Mouse (Mus musculus): ENCODE data around the gene Foxp2. TPM values are rescaled to one million over a fixed set of nuclear protein-coding genes. Genes with fewer than 3 reads are reported as not detected.

Foxp2 gene
- total and polyA plus RNA-seq, 2 experiments from 2014 or later, result 37.2 to 50.8 TPM

DNA sequence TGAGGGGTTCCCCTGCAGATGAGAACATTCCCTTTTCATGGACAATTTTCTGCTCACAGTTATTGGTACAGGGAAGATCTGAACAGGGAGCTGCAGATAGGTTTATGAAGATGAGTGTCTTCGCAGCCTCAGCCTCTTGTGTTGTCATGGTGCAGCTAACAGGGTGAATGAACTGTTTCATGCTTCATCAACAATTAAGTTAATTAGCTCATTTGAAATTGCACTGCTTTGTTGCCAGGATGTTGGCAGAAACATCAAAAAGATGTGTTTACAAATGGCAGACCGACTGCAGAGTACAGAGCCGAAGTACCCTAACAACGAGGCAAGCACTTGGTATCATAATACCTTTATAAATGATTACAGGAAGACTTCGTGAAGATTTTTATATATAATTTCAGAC, 496.3 kb downstream of the Foxp2 start:
- TF ChIP-seq CTCF (IDR thresholded peaks at IDR 0.05; ENCODE audit: low read depth), result no peak
- DNase-seq (peak; percentile 64), ATAC-seq (peak; percentile 71)
- WGBS, result 11% methylated on average over 5 of the region's 5 CpGs
- H3K27me3 ChIP-seq (ENCODE audit: insufficient read depth, low read length), result no peaks in the 10 kb centered on the region; the same call in 1 of the 2 replicates
- H3K4me3 ChIP-seq (ENCODE audit: low read depth, low read length), result no peak overlapping the region
- H3K9me3 ChIP-seq (ENCODE audit: low read length), result no peaks in the 10 kb centered on the region
- no peak overlapping the region for H3K27ac ChIP-seq (ENCODE audit: low read depth, low read length)
- H3K9ac ChIP-seq, result no peak overlapping the region
- H3K36me3 ChIP-seq (ENCODE audit: insufficient read depth), result no peaks in the 10 kb centered on the region
- no peak overlapping the region for H3K4me2 ChIP-seq (ENCODE audit: low read depth)
- H3K4me1 ChIP-seq (ENCODE audit: insufficient read depth), result no peaks in the 10 kb centered on the region

DNA sequence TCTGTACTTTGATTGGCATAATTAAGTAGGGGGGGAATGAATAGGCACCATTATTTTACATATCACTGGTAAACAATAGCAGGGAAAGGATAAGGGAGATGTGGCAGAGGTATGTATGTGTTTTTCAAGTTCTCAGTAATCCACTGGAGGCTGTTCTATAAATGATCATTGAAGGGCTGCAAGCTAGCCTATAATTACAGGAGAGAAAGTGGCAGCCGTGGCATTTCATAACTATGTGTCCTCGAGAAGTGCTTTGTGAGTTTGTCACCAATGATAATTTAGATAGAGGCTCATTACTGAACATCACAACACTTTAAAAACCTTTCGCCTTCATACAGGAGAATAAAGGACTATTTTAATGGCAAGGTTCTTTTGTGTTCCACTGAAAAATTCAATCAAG, 500.0 kb downstream of the Foxp2 start:
- ATAC-seq, result peak; percentile 36; the same call in 1 of the 2 replicates
- Histone ChIP-seq H3K9me3 (ENCODE audit: low read length) (no peaks in the 10 kb centered on the region), H3K36me3 (ENCODE audit: insufficient read depth) (no peaks in the 10 kb centered on the region), H3K9ac (no peak overlapping the region), H3K27me3 (ENCODE audit: insufficient read depth, low read length) (no peaks in the 10 kb centered on the region; the same call in 1 of the 2 replicates), H3K4me1 (ENCODE audit: insufficient read depth) (no peaks in the 10 kb centered on the region), H3K27ac (ENCODE audit: low read depth, low read length) (no peak overlapping the region), H3K4me2 (ENCODE audit: low read depth) (no peak overlapping the region), H3K4me3 (ENCODE audit: low read depth, low read length) (no peak overlapping the region)
- 32% methylated on average over 3 of the region's 3 CpGs for WGBS
- DNase-seq, result no peak
- TF ChIP-seq CTCF (IDR thresholded peaks at IDR 0.05; ENCODE audit: low read depth), result no peak

- Histone ChIP-seq H3K36me3 (ENCODE audit: insufficient read depth) (no peaks in the 10 kb centered on the region), H3K27ac (ENCODE audit: low read depth, low read length) (no peak overlapping the region), H3K4me2 (ENCODE audit: low read depth) (no peak overlapping the region), H3K4me3 (ENCODE audit: low read depth, low read length) (no peak overlapping the region), H3K27me3 (ENCODE audit: insufficient read depth, low read length) (no peaks in the 10 kb centered on the region; the same call in 1 of the 2 replicates), H3K9ac (no peak overlapping the region), H3K9me3 (ENCODE audit: low read length) (no peaks in the 10 kb centered on the region), H3K4me1 (ENCODE audit: insufficient read depth) (no peaks in the 10 kb centered on the region)
- 39% methylated on average over 4 of the region's 4 CpGs for WGBS
- ATAC-seq (no peak), DNase-seq (no peak)
- TF ChIP-seq CTCF (IDR thresholded peaks at IDR 0.05; ENCODE audit: low read depth), result no peak
Measured at GRCm38 (mm10) chr6:15402026-15402425, 500.9 kb downstream of the Foxp2 start.

DNA sequence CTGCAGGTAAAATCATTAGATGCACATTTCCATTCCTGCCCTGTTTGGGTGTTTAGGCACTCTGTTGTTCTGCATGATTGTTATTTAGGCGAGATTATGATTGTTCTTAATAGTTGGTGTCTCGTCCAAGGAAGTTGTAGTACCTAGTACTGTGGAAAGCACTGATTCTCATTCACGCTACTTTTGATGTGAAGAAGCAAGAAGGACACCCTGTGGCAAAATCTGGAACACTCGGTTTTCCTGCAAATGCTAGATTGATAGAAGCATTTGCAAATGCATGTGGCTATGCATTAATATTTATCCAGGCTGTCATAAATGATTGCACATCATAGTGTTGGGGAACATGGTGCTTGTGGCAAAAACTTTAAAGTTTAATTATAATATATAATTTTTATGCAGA, 514.0 kb downstream of the Foxp2 start:
- peak; percentile 60 for DNase-seq
- ATAC-seq, result no peak
- 20% methylated on average over 4 of the region's 4 CpGs for WGBS

DNA sequence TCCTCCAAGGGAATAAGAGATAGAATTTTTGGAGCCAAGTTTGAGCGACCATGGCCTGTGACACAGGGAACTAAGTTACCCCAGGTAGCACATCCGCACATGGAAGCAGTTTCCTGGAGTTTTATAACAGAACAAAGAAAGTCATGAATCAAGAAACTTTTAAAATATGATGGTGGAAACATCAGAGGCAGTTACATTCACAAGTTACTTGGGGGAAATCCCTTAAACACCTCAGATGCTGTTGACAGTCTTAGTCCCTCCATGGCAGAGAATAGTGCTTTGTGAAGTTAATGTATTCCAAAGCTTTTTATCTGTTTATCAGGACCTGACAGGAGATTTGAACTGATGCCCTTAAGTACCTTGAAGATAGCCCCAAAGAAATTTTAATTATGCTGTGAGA, 558.6 kb downstream of the Foxp2 start:
- WGBS, result 91% methylated on average over 2 of the region's 2 CpGs
- no peak for TF ChIP-seq CTCF (IDR thresholded peaks at IDR 0.05; ENCODE audit: low read depth)
- Histone ChIP-seq H3K4me2 (ENCODE audit: low read depth) (no peak overlapping the region), H3K9ac (no peak overlapping the region), H3K27ac (ENCODE audit: low read depth, low read length) (no peak overlapping the region), H3K4me3 (ENCODE audit: low read depth, low read length) (no peak overlapping the region), H3K27me3 (ENCODE audit: insufficient read depth, low read length) (no peaks in the 10 kb centered on the region), H3K9me3 (ENCODE audit: low read length) (no peaks in the 10 kb centered on the region), H3K36me3 (ENCODE audit: insufficient read depth) (no peaks in the 10 kb centered on the region), H3K4me1 (ENCODE audit: insufficient read depth) (no peaks in the 10 kb centered on the region)
- ATAC-seq (no peak), DNase-seq (no peak)

More for the DNA sequence above, 514.0 kb downstream of the Foxp2 start:
- Histone ChIP-seq H3K4me3 (ENCODE audit: low read depth, low read length) (no peak overlapping the region), H3K9me3 (ENCODE audit: low read length) (no peaks in the 10 kb centered on the region), H3K36me3 (ENCODE audit: insufficient read depth) (no peaks in the 10 kb centered on the region), H3K4me2 (ENCODE audit: low read depth) (no peak overlapping the region), H3K4me1 (ENCODE audit: insufficient read depth) (peaks cover 4% of the 10 kb centered on the region; the same call in 1 of the 2 replicates), H3K27me3 (ENCODE audit: insufficient read depth, low read length) (0 out of 2 replicates have a peak, but pooled peaks cover 2% of the 10 kb centered on the region), H3K27ac (ENCODE audit: low read depth, low read length) (no peak overlapping the region), H3K9ac (no peak overlapping the region)
- peak; percentile 64 for TF ChIP-seq CTCF (IDR thresholded peaks at IDR 0.05; ENCODE audit: low read depth)

GRCm38 (mm10) chr6:15463390-15463789, 562.2 kb downstream of the Foxp2 start:
- Histone ChIP-seq H3K9me3 (ENCODE audit: low read length) (no peaks in the 10 kb centered on the region), H3K4me2 (ENCODE audit: low read depth) (no peak overlapping the region), H3K36me3 (ENCODE audit: insufficient read depth) (no peaks in the 10 kb centered on the region), H3K4me3 (ENCODE audit: low read depth, low read length) (no peak overlapping the region), H3K27me3 (ENCODE audit: insufficient read depth, low read length) (no peaks in the 10 kb centered on the region), H3K27ac (ENCODE audit: low read depth, low read length) (no peak overlapping the region), H3K9ac (no peak overlapping the region), H3K4me1 (ENCODE audit: insufficient read depth) (no peaks in the 10 kb centered on the region)
- WGBS, result 90% methylated on average over 2 of the region's 2 CpGs
- no peak for TF ChIP-seq CTCF (IDR thresholded peaks at IDR 0.05; ENCODE audit: low read depth)
- no peak for DNase-seq
- ATAC-seq, result no peak

DNA sequence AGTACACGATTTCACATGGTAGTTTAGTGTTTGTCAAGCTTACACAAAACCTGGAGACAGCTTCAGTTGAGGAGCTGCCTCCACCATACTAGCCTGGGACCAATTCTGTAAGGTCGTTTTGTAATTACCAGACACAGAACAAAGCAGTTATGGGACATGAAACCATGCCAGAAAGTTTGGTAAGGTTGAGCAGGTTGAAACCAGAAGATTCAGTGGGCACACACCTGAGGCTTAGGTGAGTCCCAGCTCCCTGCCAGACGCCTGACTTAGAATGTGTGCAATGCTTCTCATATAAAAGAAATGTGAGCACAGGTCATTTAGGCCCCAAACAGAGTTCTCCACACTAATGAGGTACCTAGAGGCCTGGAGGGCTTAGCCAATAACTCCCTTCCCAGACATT, 564.3 kb downstream of the Foxp2 start:
- no peak for TF ChIP-seq CTCF (IDR thresholded peaks at IDR 0.05; ENCODE audit: low read depth)
- H3K9me3 ChIP-seq (ENCODE audit: low read length), result no peaks in the 10 kb centered on the region
- H3K4me3 ChIP-seq (ENCODE audit: low read depth, low read length), result no peak overlapping the region
- no peaks in the 10 kb centered on the region for H3K4me1 ChIP-seq (ENCODE audit: insufficient read depth)
- DNase-seq, result no peak
- WGBS, result 89% methylated on average over 3 of the region's 3 CpGs
- ATAC-seq, result no peak
- no peak overlapping the region for H3K9ac ChIP-seq
- H3K27ac ChIP-seq (ENCODE audit: low read depth, low read length), result no peak overlapping the region
- H3K36me3 ChIP-seq (ENCODE audit: insufficient read depth), result no peaks in the 10 kb centered on the region
- H3K27me3 ChIP-seq (ENCODE audit: insufficient read depth, low read length), result no peaks in the 10 kb centered on the region
- H3K4me2 ChIP-seq (ENCODE audit: low read depth), result no peak overlapping the region
